Mouse (Mus musculus) midbrain, embryonic 13.5 days (tissue): Measurements from ENCODE around the gene Il11ra1. TPM values are rescaled to one million over a fixed set of nuclear protein-coding genes. Genes with fewer than 3 reads are reported as not detected.
"Not testable (repeated sequence)": the region's sequence is repeated elsewhere in the genome, so short reads cannot be mapped to it uniquely, and the experiment has no call there.

ENCODE experiments used
- ATAC-seq: fragments of 200-750 bp; cut with Nextera tagmentation; 2 replicates; pipeline ENCODE4 v1.8.0; 2017; ENCODE audit warnings: mild to moderate bottlenecking, moderate TSS enrichment, moderate library complexity
- H3K27ac ChIP-seq: fragments of 300-500 bp; sonication (generic); 2 replicates; pipeline ENCODE4 v1.5.1; 2015; ENCODE audit warnings: inconsistent platforms, mild to moderate bottlenecking, moderate library complexity
- H3K27me3 ChIP-seq: fragments of 300-500 bp; sonication (generic); 2 replicates; pipeline ENCODE4 v1.6.1; 2015; ENCODE audit warnings: mild to moderate bottlenecking, inconsistent platforms
- H3K36me3 ChIP-seq: fragments of 300-500 bp; sonication (generic); 2 replicates; pipeline ENCODE4 v1.6.1; 2015; ENCODE audit warnings: mild to moderate bottlenecking, inconsistent platforms
- H3K4me1 ChIP-seq: fragments of 300-500 bp; sonication (generic); replicated peaks from 2 replicates; pipeline ENCODE4 v1.6.1; 2015; ENCODE audit warnings: inconsistent platforms
- H3K4me2 ChIP-seq: fragments of 300-500 bp; sonication (generic); replicated peaks from 2 replicates; pipeline ENCODE4 v1.6.1; 2015; ENCODE audit warnings: moderate library complexity, mild to moderate bottlenecking, inconsistent platforms
- H3K4me3 ChIP-seq: fragments of 300-500 bp; sonication (generic); replicated peaks from 2 replicates; pipeline ENCODE4 v1.5.1; 2015; ENCODE audit warnings: mild to moderate bottlenecking, inconsistent platforms
- H3K9ac ChIP-seq: fragments of 300-500 bp; sonication (generic); replicated peaks from 2 replicates; pipeline ENCODE4 v1.6.1; 2015; ENCODE audit warnings: mild to moderate bottlenecking, inconsistent platforms
- H3K9me3 ChIP-seq: fragments of 300-500 bp; sonication (generic); 2 replicates; pipeline ENCODE4 v1.6.1; 2016; ENCODE audit warnings: mild to moderate bottlenecking, inconsistent platforms
- WGBS: fragments of 180-500 bp; shearing (Covaris S2); methylation state at CpG from one replicate; pipeline ENCODE4 v1.1.7; 2015; 5-methylcytosine and 5-hydroxymethylcytosine counted together
- polyA plus RNA-seq: library from polyadenylated mRNA; unstranded; fragments of >200 nt; fragmentation: Nextera tagmentation; extraction: Ambion mirVana; gene quantifications from 2 replicates; pipeline ENCODE4 v1.2.1, GENCODE M21; 2015

The Il11ra1 gene
- polyA plus RNA-seq, 1 experiment from 2014 or later = 34.0 TPM

- Histone ChIP-seq H3K36me3 (peaks cover 7% of the 10 kb centered on the region), H3K9me3 (no peaks in the 10 kb centered on the region), H3K9ac (no peak overlapping the region), H3K4me1 (peaks cover 51% of the 10 kb centered on the region), H3K27me3 (no peaks in the 10 kb centered on the region), H3K27ac (no peak overlapping the region), H3K4me3 (no peak overlapping the region), H3K4me2 (no peak overlapping the region)
- WGBS = 89% methylated on average over 4 of the region's 4 CpGs
- ATAC-seq = no peak
These were observed 58.9 kb downstream of the Il11ra1 start for GRCm38 (mm10) chr4:41758701-41759100.

DNA sequence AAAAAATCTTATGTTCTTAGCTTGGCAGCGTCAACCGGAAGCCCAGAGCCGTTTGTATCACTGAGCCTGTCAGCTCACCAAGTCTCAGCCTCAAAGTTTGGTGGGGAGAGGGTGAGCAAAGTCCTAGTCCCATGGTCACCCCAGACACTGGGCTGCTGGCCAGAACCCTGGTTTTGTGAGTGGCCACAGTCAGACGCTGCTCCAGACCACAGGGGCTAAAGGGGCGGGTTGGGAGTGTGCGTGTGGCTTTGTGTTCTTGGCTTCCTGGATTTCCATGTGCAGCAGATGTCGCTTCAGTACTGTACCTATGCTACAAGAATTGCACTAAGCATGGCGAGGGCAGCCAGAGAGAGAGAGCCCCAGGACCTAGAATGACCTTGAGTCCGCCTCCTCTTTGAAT is 59.4 kb downstream of the Il11ra1 start:
- 90% methylated on average over 9 of the region's 9 CpGs for WGBS
- H3K27ac ChIP-seq = no peak overlapping the region
- H3K9ac ChIP-seq = no peak overlapping the region
- H3K4me3 ChIP-seq = no peak overlapping the region
- no peaks in the 10 kb centered on the region for H3K27me3 ChIP-seq
- ATAC-seq = no peak
- H3K4me1 ChIP-seq = peaks cover 51% of the 10 kb centered on the region
- no peak overlapping the region for H3K4me2 ChIP-seq
- H3K9me3 ChIP-seq = no peaks in the 10 kb centered on the region
- H3K36me3 ChIP-seq = peaks cover 7% of the 10 kb centered on the region

- no peak for ATAC-seq
- H3K9ac ChIP-seq = peak overlapping the region; percentile 73
These were observed 60.0 kb downstream of the Il11ra1 start for GRCm38 (mm10) chr4:41759656-41760287.

GRCm38 (mm10) chr4:41760288-41760721 is 60.5 kb downstream of the Il11ra1 start:
- Histone ChIP-seq H3K27me3 (no peaks in the 10 kb centered on the region), H3K27ac (peak overlapping the region; percentile 64), H3K9me3 (no peaks in the 10 kb centered on the region), H3K4me1 (peaks cover 43% of the 10 kb centered on the region), H3K9ac (peak overlapping the region; percentile 73), H3K4me2 (peak overlapping the region; percentile 62), H3K4me3 (peak overlapping the region; percentile 39), H3K36me3 (peaks cover 7% of the 10 kb centered on the region)
- under 1% methylated on average over 15 of the region's 15 CpGs for WGBS
- peak; percentile 85 for ATAC-seq

More at GRCm38 (mm10) chr4:41759656-41760287, 60.0 kb downstream of the Il11ra1 start:
- Histone ChIP-seq H3K9me3 (no peaks in the 10 kb centered on the region), H3K36me3 (peaks cover 7% of the 10 kb centered on the region), H3K4me2 (peak overlapping the region; percentile 62), H3K27ac (0 out of 2 replicates have a peak overlapping the region, but pooled peaks have one; percentile 14), H3K4me1 (peaks cover 48% of the 10 kb centered on the region), H3K27me3 (no peaks in the 10 kb centered on the region), H3K4me3 (peak overlapping the region; percentile 39)
- WGBS = 39% methylated on average over 6 of the region's 6 CpGs

DNA sequence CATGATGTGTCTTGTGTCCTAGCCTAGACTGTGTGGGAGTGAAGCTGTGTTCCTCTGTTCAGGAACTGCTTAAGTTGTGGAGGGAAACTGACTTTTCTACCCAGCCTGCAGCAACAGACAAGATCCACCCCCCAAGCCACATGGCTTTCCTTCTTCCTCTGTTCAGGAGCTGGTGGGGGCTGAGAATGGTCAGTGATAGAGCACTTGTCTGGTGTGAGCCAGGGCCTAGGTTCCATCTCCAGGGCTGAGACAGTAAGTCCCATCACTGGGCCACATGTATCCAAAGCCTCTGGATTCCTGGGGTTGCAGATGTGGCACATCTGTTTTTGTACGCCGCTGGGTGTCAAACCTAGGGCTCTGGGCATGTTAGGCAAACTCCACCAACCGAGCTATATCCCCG is 61.1 kb downstream of the Il11ra1 start:
- no peaks in the 10 kb centered on the region for H3K9me3 ChIP-seq
- 90% methylated on average over 4 of the region's 4 CpGs for WGBS
- ATAC-seq = peak; percentile 21; the same call in 1 of the 2 replicates
- peak overlapping the region; percentile 64 for H3K27ac ChIP-seq
- H3K4me2 ChIP-seq = peak overlapping the region; percentile 62
- peaks cover 7% of the 10 kb centered on the region for H3K36me3 ChIP-seq
- no peaks in the 10 kb centered on the region for H3K27me3 ChIP-seq
- peaks cover 43% of the 10 kb centered on the region for H3K4me1 ChIP-seq
- H3K4me3 ChIP-seq = peak overlapping the region; percentile 39
- 0 out of 2 replicates have a peak overlapping the region, but pooled peaks have one; percentile 73 for H3K9ac ChIP-seq

- 0 out of 2 replicates have a peak overlapping the region, but pooled peaks have one; percentile 22 for H3K27ac ChIP-seq
- peaks cover 7% of the 10 kb centered on the region for H3K36me3 ChIP-seq
These were observed 61.9 kb downstream of the Il11ra1 start for GRCm38 (mm10) chr4:41761680-41762079.

GRCm38 (mm10) chr4:41762099-41762687 is 62.4 kb downstream of the Il11ra1 start:
- no peaks in the 10 kb centered on the region for H3K9me3 ChIP-seq
- H3K4me3 ChIP-seq = no peak overlapping the region
- 36% methylated on average over 8 of the region's 8 CpGs for WGBS
- H3K36me3 ChIP-seq = peaks cover 7% of the 10 kb centered on the region
- 0 out of 2 replicates have a peak overlapping the region, but pooled peaks have one; percentile 9 for H3K4me2 ChIP-seq
- no peak for ATAC-seq
- H3K27ac ChIP-seq = 0 out of 2 replicates have a peak overlapping the region, but pooled peaks have one; percentile 22
- H3K27me3 ChIP-seq = no peaks in the 10 kb centered on the region
- peak overlapping the region; percentile 41 for H3K9ac ChIP-seq
- H3K4me1 ChIP-seq = peaks cover 36% of the 10 kb centered on the region

More at GRCm38 (mm10) chr4:41761680-41762079, 61.9 kb downstream of the Il11ra1 start:
- H3K27me3 ChIP-seq = no peaks in the 10 kb centered on the region
- ATAC-seq = no peak
- H3K4me3 ChIP-seq = no peak overlapping the region
- 0 out of 2 replicates have a peak overlapping the region, but pooled peaks have one; percentile 62 for H3K4me2 ChIP-seq
- H3K9me3 ChIP-seq = no peaks in the 10 kb centered on the region
- peaks cover 37% of the 10 kb centered on the region for H3K4me1 ChIP-seq
- peak overlapping the region; percentile 41; the same call in 1 of the 2 replicates for H3K9ac ChIP-seq

DNA sequence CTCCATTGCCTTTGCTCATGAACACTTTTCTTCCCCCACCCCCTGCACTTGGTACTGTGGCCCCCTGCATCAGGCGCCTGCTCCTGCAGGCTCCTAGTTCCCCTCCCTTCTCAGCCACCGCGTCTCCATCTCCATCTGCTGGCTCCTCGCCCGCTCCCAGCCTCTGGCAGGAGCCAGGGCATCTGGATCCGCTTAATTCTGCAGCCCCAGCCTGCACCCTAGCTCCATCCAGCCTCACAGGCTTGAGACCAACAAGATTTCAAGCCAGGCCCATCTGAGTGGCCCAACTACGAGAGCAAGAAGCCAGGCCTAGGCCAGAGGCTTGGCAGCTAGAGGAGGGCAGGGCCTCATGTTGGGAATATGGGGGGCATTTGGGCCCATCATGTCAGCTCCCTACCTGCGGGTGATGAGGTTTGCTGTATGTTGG is 62.9 kb downstream of the Il11ra1 start:
- Histone ChIP-seq H3K4me1 (peaks cover 36% of the 10 kb centered on the region), H3K9ac (0 out of 2 replicates have a peak overlapping the region, but pooled peaks have one; percentile 20)
- H3K27ac ChIP-seq, ATAC-seq, H3K4me2 ChIP-seq, H3K36me3 ChIP-seq, H3K27me3 ChIP-seq, H3K9me3 ChIP-seq, H3K4me3 ChIP-seq: not testable (repeated sequence)
- WGBS = 43% methylated on average over 8 of the region's 8 CpGs

GRCm38 (mm10) chr4:41763176-41763575 is 63.4 kb downstream of the Il11ra1 start:
- H3K4me1 ChIP-seq = peaks cover 36% of the 10 kb centered on the region
- not testable (repeated sequence) for H3K4me3 ChIP-seq, H3K27ac ChIP-seq, H3K9me3 ChIP-seq, H3K27me3 ChIP-seq, H3K4me2 ChIP-seq, H3K9ac ChIP-seq, ATAC-seq
- H3K36me3 ChIP-seq = peaks cover 11% of the 10 kb centered on the region; the same call in 1 of the 2 replicates
- 85% methylated on average over 4 of the region's 6 CpGs for WGBS

DNA sequence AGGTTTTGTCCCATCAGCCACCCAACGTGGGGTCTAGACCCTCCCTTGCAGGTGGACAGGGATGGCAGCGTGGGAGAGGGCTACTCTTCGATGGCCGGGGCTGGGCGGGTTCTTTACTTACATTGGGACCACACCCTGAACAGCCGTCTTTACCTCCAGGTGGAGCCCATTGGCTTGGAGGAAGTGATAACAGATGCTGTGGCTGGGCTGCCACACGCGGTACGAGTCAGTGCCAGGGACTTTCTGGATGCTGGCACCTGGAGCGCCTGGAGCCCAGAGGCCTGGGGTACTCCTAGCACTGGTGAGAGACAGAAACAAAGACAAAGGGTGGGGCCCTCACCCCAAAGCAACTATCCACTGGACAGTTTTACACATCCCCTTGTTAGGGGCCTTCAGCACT is 67.5 kb downstream of the Il11ra1 start:
- not testable (repeated sequence) for ATAC-seq, H3K36me3 ChIP-seq, H3K4me3 ChIP-seq, H3K27me3 ChIP-seq, H3K27ac ChIP-seq, H3K9me3 ChIP-seq, H3K9ac ChIP-seq, H3K4me2 ChIP-seq, H3K4me1 ChIP-seq
- 86% methylated on average over 10 of the region's 10 CpGs for WGBS

DNA sequence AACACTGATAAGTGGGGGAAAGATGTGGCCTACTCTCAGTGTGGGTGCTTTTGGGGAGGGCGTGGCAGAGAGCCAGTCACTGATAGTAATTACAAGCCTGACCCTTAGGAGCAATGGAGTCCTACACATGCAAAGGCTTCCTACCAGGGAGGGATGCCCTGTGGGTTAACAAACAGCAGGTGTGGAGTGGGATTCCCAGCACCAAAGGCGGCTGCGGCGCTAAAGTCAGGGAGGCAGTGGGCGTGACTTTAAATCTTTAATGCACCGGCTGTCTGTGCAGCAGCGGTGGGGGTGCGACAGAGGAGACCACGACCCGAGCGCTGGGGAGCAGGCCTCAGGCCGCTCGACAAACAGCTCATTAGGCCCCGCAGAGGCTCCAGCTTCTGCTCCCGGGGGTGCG is 73.2 kb downstream of the Il11ra1 start:
- H3K4me3 ChIP-seq = peak overlapping the region; percentile 36
- ATAC-seq, H3K9me3 ChIP-seq, H3K27ac ChIP-seq, H3K27me3 ChIP-seq, H3K36me3 ChIP-seq, H3K4me1 ChIP-seq: not testable (repeated sequence)
- 7% methylated on average over 7 of the region's 16 CpGs for WGBS
- peak overlapping the region; percentile 46; the same call in 1 of the 2 replicates for H3K9ac ChIP-seq
- H3K4me2 ChIP-seq = peak overlapping the region; percentile 50

DNA sequence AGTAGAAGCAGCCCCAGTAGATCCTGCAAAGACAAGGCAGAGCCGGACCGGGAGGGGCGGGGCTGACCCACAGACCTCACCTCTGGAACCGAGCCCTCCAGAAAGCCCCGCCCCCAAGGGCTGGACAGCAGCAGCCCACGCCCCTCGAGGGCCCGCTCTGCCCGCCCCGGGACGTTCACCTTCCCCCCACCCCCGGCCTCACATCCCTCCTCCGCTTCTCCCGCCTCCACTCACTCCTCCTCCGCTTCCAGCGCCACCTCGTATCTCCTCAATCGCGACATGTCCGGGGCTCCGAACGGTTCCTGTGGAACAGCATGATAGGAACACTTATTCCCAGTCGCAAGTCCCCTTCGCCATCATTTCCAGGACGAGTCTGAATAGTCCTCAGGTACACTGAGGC is 73.7 kb downstream of the Il11ra1 start:
- not testable (repeated sequence) for H3K36me3 ChIP-seq, H3K27me3 ChIP-seq, ATAC-seq, H3K4me1 ChIP-seq, H3K9me3 ChIP-seq
- Histone ChIP-seq H3K4me3 (peak overlapping the region; percentile 50), H3K4me2 (peak overlapping the region; percentile 53), H3K9ac (peak overlapping the region; percentile 60), H3K27ac (peak overlapping the region; percentile 58; the same call in 1 of the 2 replicates)
- WGBS = 1% methylated on average over 23 of the region's 25 CpGs
